Mouse (Mus musculus) hematopoietic stem cell, adult 5-6 weeks (primary cell): ENCODE data around the gene Kiss1r. TPM values are rescaled to one million over a fixed set of nuclear protein-coding genes. Genes with fewer than 3 reads are reported as not detected.

ENCODE experiments used
- ATAC-seq, 2 experiments: fragments of 125-278 bp in 1 of 2; replicated peaks in 1 of 2; 2 replicates each; pipeline ENCODE4 v1.8.0; 2016 to 2017; ENCODE audit warnings: inconsistent platforms in 2 of 2, mild to moderate bottlenecking in 2 of 2, moderate number of reproducible peaks in 2 of 2, low read depth in 1 of 2, moderate TSS enrichment in 1 of 2; ENCODE audit not compliant: low FRiP score in 2 of 2, poor library complexity in 2 of 2, severe bottlenecking in 2 of 2, insufficient read depth in 1 of 2, low TSS enrichment in 1 of 2
- total RNA-seq: library from RNA; stranded (forward); fragments of 172-1452, 232-1000 nt; gene quantifications from 2 replicates; pipeline ENCODE4 v1.2.3, GENCODE M21; 2017

Gene Kiss1r
- total RNA-seq, 1 experiment from 2014 or later: 0.10 TPM

- peak; percentile 47 to 55; a peak in 2 of 4 replicates for ATAC-seq
Measured at GRCm38 (mm10) chr10:79892451-79893118, 24.2 kb upstream of the Kiss1r start.

- no peak for ATAC-seq
Measured at GRCm38 (mm10) chr10:79896306-79896705, 20.5 kb upstream of the Kiss1r start.

- no peak for ATAC-seq
Measured at GRCm38 (mm10) chr10:79896814-79897213, 20.0 kb upstream of the Kiss1r start.

GRCm38 (mm10) chr10:79897316-79898245 is 19.2 kb upstream of the Kiss1r start:
- no peak for ATAC-seq

GRCm38 (mm10) chr10:79900951-79901410 is 15.8 kb upstream of the Kiss1r start:
- ATAC-seq: peak; percentile 51 to 53

- no peak for ATAC-seq
Measured at GRCm38 (mm10) chr10:79906712-79907111, 10.1 kb upstream of the Kiss1r start.

GRCm38 (mm10) chr10:79907415-79907814 is 9.4 kb upstream of the Kiss1r start:
- no peak for ATAC-seq

- ATAC-seq: peak; percentile 94 to 97
Measured at GRCm38 (mm10) chr10:79908167-79909091, 8.3 kb upstream of the Kiss1r start, which contains the start of gene Med16. Gene Med16, minus strand, starts transcription at chr10:79908923.

GRCm38 (mm10) chr10:79909092-79909922 is 7.5 kb upstream of the Kiss1r start:
- ATAC-seq: peak in 1 of 2 experiments; percentile 11; a peak in 1 of 4 replicates

GRCm38 (mm10) chr10:79910556-79910955 is 6.2 kb upstream of the Kiss1r start, which contains the start of gene Gm26602:
Gene Gm26602, plus strand, starts transcription at chr10:79910856.
- no peak for ATAC-seq

- ATAC-seq: no peak
Measured at GRCm38 (mm10) chr10:79912412-79912811, 4.4 kb upstream of the Kiss1r start.

- peak; percentile 6 to 8; a peak in 1 of 4 replicates for ATAC-seq
Measured at GRCm38 (mm10) chr10:79914131-79914947, 2.4 kb upstream of the Kiss1r start.

GRCm38 (mm10) chr10:79914948-79915596 is 1.7 kb upstream of the Kiss1r start:
- ATAC-seq: peak in 1 of 2 experiments; percentile 20; a peak in 1 of 4 replicates

GRCm38 (mm10) chr10:79916081-79916480 is 690 bp upstream of the Kiss1r start:
- ATAC-seq: no peak

- ATAC-seq: no peak
Measured at GRCm38 (mm10) chr10:79917532-79918100, 845 bp downstream of the Kiss1r start.
